Mouse (Mus musculus): Measurements from ENCODE around the gene Cactin. TPM values are rescaled to one million over a fixed set of nuclear protein-coding genes. Genes with fewer than 3 reads are reported as not detected.

Gene Cactin
- polyA plus RNA-seq, 1 experiment from 2014 or later, result 60.5 TPM

DNA sequence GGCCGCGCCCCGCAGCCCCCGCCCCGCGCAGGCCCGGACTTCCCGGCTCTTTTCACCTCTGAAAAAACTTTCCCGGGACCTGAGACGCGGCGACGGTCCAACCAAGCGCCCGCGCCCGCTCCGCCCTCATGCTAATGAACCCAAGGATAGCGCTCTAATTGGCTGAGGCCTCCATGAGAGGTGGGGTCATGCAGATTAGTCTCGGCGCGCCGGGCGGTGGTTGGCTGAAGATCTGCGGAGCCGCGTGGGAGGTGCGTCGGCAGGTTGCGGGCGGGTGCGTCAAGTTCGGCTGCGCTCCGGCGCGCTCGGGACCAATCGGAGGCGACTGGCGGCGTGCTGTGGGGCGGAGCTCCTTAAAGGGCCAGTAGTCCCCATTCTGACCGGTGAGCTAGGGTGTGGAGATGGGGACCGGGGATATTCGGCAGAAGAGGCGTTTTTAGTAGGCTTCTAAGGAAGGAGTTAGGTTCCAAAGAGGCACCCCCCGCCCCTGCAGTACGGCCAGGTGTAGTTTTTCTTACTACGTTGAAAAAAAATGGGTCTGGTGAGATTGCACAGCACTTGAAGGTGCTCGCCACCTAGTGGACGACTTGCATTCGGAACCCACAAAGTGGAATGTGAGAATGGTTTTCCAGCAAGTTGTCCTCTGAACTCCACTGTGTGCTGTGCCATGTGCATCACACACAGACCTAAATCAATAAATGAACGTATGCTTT is 29.6 kb downstream of the Cactin start, which contains the start of gene Hmg20b:
TSS of gene Hmg20b (minus strand) at position 130 of the 713 bp plus-strand sequence.
- Histone ChIP-seq H3K4me3 (peak within 1 kb of the TSS; percentile 63), H3K9ac (replicated peaks) (peak within 1 kb of the TSS; percentile 70), H3K4me1 (peaks cover 25% of the 10 kb centered on the region), H3K36me3 (peaks cover 12% of the 10 kb centered on the region), H3K27ac (replicated peaks) (peak within 1 kb of the TSS; percentile 52), H3K9me3 (no peaks in the 10 kb centered on the region), H3K27me3 (peaks cover 39% of the 10 kb centered on the region), H3K4me2 (replicated peaks) (peak within 1 kb of the TSS; percentile 87)
- under 1% methylated on average over 54 of the region's 54 CpGs for WGBS
- peak; percentile 95 for ATAC-seq (ENCODE audit: low FRiP score, low read depth)

DNA sequence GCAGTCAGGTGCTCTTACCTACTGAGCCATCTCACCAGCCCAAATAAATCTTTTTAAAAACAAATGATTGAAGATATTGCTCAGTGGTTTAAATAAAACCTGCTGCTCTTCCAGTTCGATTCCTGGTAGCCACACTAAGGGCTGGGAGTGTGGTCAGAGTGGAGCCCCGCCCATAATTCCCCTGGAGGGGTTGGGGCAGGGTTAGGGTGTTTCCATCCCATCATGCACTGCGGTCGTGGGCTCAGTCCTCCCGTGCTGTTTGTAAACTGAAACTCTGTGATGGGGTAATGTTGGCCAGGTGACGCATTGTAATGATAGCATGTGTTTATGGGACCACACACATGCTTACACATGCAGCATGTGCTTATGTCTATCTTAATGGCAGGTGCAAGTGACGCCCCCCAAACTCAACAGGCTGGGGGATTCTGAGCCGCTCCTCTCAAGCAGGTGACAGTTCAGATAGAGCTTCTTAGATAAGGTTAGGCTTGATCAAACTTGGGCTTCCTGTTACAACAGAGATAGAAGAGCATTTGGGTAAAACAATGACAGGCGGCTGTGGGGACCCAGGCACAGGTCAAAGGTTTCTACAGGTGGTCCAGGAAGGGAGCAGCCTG is 30.9 kb downstream of the Cactin start:
- WGBS, result 31% methylated on average over 9 of the region's 9 CpGs
- no peak overlapping the region for H3K4me2 ChIP-seq (replicated peaks)
- peaks cover 5% of the 10 kb centered on the region; the same call in 1 of the 2 replicates for H3K36me3 ChIP-seq
- ATAC-seq (ENCODE audit: low FRiP score, low read depth), result no peak
- H3K9me3 ChIP-seq, result no peaks in the 10 kb centered on the region
- H3K27ac ChIP-seq (replicated peaks), result no peak overlapping the region
- H3K27me3 ChIP-seq, result peaks cover 39% of the 10 kb centered on the region
- H3K4me1 ChIP-seq, result peaks cover 20% of the 10 kb centered on the region
- H3K9ac ChIP-seq (replicated peaks), result no peak overlapping the region
- H3K4me3 ChIP-seq, result no peak overlapping the region

DNA sequence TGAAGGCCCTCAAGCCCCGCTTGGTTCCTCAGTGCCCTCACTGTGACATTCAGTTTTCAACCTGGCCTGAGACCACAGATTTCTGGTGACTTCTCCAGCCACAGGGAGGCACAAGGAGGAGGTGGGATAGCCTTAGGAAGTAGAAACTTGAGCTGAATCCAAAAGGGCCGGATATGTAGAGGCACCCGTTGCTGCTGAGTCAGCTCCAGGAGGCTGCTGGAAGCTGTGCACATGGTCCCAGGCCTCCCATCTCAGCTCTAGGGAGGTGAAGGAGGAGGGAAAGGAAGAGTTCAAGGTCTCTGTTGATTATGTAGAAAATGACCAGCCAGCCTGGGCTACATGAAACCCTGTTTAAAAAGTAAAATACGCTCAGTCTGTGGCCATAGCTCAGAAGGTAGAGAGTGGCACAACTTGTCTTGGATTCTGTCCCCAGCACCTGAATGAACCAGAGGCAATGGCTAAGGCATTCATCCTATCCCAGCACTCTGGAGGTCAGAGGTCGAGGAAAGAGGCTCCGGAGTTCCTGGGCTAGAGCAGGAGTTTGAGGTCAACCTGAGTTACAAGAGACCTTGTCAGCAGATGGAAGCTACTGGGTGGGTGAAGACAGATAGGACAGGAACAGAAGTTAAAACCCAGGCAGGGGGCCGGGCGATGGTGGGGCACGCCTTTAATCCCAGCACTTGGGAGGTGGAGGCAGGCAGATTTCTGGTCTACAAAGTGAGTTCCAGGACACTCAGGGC is 34.0 kb downstream of the Cactin start:
- H3K4me3 ChIP-seq, result no peak overlapping the region
- 0 out of 2 replicates have a peak overlapping the region, but pooled peaks have one; percentile 20 for H3K9ac ChIP-seq (replicated peaks)
- peaks cover 37% of the 10 kb centered on the region for H3K27me3 ChIP-seq
- H3K9me3 ChIP-seq, result no peaks in the 10 kb centered on the region
- ATAC-seq (ENCODE audit: low FRiP score, low read depth), result no peak
- WGBS, result 68% methylated on average over 9 of the region's 9 CpGs
- no peaks in the 10 kb centered on the region for H3K36me3 ChIP-seq
- H3K4me1 ChIP-seq, result peaks cover 26% of the 10 kb centered on the region
- no peak overlapping the region for H3K4me2 ChIP-seq (replicated peaks)
- no peak overlapping the region for H3K27ac ChIP-seq (replicated peaks)

DNA sequence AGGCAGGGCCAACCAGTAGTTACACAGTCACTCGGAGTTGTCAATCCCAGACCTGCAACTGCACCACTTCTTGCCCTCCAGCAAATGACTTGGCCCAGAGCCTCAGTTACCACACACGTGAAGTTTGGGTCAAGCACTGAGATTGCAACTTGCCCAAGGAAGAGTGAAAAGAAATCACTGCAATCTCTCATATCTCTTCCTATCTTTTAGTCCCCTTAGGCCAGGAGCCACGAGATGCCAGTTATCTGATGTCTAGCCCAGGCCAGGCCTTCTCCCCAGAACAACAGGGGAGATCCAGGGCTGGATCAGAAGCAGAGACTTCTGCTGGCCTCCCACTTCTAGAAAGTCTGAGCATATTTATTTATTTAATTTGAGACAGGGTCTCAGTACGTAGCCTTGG is 34.6 kb downstream of the Cactin start:
- no peak overlapping the region; the same call in 1 of the 2 replicates for H3K9ac ChIP-seq (replicated peaks)
- H3K9me3 ChIP-seq, result no peaks in the 10 kb centered on the region
- no peaks in the 10 kb centered on the region for H3K36me3 ChIP-seq
- H3K4me2 ChIP-seq (replicated peaks), result no peak overlapping the region
- H3K4me1 ChIP-seq, result peaks cover 32% of the 10 kb centered on the region
- H3K27ac ChIP-seq (replicated peaks), result no peak overlapping the region
- no peak overlapping the region for H3K4me3 ChIP-seq
- no peak for ATAC-seq (ENCODE audit: low FRiP score, low read depth)
- peaks cover 37% of the 10 kb centered on the region for H3K27me3 ChIP-seq
- 88% methylated on average over 4 of the region's 4 CpGs for WGBS

GRCm38 (mm10) chr10:81356352-81356990 is 35.6 kb downstream of the Cactin start:
- Histone ChIP-seq H3K4me3 (peak overlapping the region; percentile 71; the same call in 1 of the 2 replicates), H3K4me1 (peaks cover 35% of the 10 kb centered on the region), H3K27me3 (peaks cover 37% of the 10 kb centered on the region), H3K4me2 (replicated peaks) (peak overlapping the region; percentile 99; the same call in 1 of the 2 replicates), H3K27ac (replicated peaks) (no peak overlapping the region), H3K36me3 (no peaks in the 10 kb centered on the region), H3K9ac (replicated peaks) (no peak overlapping the region), H3K9me3 (no peaks in the 10 kb centered on the region)
- no peak for ATAC-seq (ENCODE audit: low FRiP score, low read depth)
- 58% methylated on average over 12 of the region's 12 CpGs for WGBS

DNA sequence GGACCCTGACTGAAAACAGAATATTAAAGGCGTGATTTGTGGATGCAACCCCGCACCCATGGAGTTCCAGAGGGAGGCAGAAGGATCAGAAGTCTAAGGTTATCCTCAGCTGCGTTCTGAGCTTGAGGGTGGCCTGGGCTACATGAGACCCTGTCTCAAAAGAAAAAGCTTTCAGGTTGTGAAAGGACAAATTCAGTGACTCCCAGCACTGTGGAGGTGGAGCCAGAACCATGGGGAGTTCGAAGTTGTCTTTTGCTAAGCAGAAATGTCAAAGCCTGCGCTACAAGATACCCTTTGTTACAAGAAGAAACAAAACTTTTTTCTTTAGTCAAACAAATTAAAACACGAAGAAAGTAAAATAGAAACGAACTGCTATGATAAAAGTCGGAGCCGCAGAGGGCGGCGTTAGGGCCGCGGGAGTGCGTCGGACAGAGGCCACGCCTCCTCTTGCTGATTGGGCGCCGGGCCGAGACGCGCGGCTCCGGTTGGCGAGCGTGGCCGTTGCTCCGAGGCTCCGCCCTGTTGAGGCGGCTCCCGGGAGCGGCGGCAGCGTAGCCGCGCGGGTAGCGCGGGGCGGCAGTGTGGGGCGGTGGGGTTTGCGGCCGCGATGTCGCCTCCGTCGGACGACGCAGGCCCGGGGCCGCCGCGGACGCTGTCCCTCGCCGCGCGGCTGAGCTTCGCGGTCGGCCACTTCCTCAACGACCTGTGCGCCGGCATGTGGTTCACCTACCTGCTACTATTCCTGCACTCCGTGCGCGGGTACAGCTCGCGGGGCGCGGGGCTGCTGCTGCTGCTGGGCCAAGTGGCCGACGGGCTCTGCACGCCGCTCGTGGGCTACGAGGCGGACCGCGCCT is 36.3 kb downstream of the Cactin start, which contains the start of gene Mfsd12:
TSS of gene Mfsd12 (plus strand) at position 501 of the 854 bp plus-strand sequence.
- H3K4me1 ChIP-seq, result peaks cover 35% of the 10 kb centered on the region
- peaks cover 37% of the 10 kb centered on the region for H3K27me3 ChIP-seq
- no peaks in the 10 kb centered on the region for H3K9me3 ChIP-seq
- H3K4me3 ChIP-seq, result peak within 1 kb of the TSS; percentile 71
- H3K4me2 ChIP-seq (replicated peaks), result peak within 1 kb of the TSS; percentile 99
- WGBS, result 2% methylated on average over 79 of the region's 79 CpGs
- ATAC-seq (ENCODE audit: low FRiP score, low read depth), result peak; percentile 92
- no peak within 1 kb of the TSS; the same call in 1 of the 2 replicates for H3K27ac ChIP-seq (replicated peaks)
- peak within 1 kb of the TSS; percentile 75 for H3K9ac ChIP-seq (replicated peaks)
- no peaks in the 10 kb centered on the region for H3K36me3 ChIP-seq

GRCm38 (mm10) chr10:81358209-81358608 is 37.3 kb downstream of the Cactin start:
- H3K4me3 ChIP-seq, result peak overlapping the region; percentile 71
- peaks cover 41% of the 10 kb centered on the region for H3K4me1 ChIP-seq
- peaks cover 45% of the 10 kb centered on the region for H3K27me3 ChIP-seq
- H3K36me3 ChIP-seq, result no peaks in the 10 kb centered on the region
- ATAC-seq (ENCODE audit: low FRiP score, low read depth), result no peak
- H3K9ac ChIP-seq (replicated peaks), result peak overlapping the region; percentile 75
- H3K4me2 ChIP-seq (replicated peaks), result peak overlapping the region; percentile 99
- no peaks in the 10 kb centered on the region for H3K9me3 ChIP-seq
- H3K27ac ChIP-seq (replicated peaks), result no peak overlapping the region; the same call in 1 of the 2 replicates
- WGBS, result 22% methylated on average over 4 of the region's 4 CpGs

DNA sequence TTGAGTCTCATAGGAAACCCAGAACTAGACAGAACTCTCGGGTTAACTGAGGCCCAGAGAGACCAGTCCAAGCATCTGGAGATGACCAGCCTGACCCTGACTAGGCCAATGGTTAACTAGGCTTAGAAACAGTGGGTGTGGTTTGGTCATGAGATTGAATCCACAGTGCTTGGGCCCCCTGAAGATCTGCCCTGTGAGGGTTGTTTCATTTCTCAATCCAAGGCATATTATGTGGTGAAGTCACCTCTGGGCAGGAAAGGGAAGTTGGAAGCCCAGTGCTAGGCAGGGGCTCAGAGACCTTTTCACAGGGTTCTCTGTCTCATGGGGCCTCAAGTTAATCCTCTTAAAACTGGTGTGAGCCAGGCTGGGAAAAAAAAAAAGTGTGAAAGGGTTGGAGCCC is 37.9 kb downstream of the Cactin start:
- Histone ChIP-seq H3K9ac (replicated peaks) (0 out of 2 replicates have a peak overlapping the region, but pooled peaks have one; percentile 15), H3K4me3 (no peak overlapping the region), H3K27me3 (peaks cover 51% of the 10 kb centered on the region), H3K27ac (replicated peaks) (no peak overlapping the region), H3K36me3 (no peaks in the 10 kb centered on the region), H3K9me3 (no peaks in the 10 kb centered on the region), H3K4me2 (replicated peaks) (peak overlapping the region; percentile 99), H3K4me1 (peaks cover 48% of the 10 kb centered on the region)
- 56% methylated on average over 1 of the region's 1 CpGs for WGBS
- no peak for ATAC-seq (ENCODE audit: low FRiP score, low read depth)

DNA sequence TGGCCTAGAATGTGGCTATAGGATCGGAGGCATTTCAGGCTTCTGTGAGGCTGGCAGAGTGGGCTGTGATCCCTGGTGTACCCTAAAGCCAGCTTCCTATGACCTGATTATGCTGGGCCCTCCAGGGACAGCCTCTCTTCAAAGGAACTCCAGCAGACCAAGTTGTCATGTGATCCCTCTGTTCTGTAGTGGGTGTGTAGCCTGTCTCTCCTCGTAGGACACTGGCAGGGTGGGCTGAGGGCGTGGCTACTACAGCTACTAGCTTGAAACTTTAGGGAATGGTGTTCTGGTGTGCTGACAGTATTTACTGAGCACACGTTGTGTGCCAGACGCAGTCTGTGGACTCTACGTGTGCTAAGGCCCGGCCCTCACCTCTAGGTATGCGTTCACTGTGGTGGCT is 39.8 kb downstream of the Cactin start:
- Histone ChIP-seq H3K9ac (replicated peaks) (no peak overlapping the region), H3K4me3 (no peak overlapping the region), H3K9me3 (no peaks in the 10 kb centered on the region), H3K4me2 (replicated peaks) (no peak overlapping the region), H3K27ac (replicated peaks) (no peak overlapping the region), H3K27me3 (peaks cover 56% of the 10 kb centered on the region), H3K36me3 (no peaks in the 10 kb centered on the region), H3K4me1 (peaks cover 66% of the 10 kb centered on the region)
- ATAC-seq (ENCODE audit: low FRiP score, low read depth), result no peak
- 78% methylated on average over 8 of the region's 8 CpGs for WGBS

GRCm38 (mm10) chr10:81362336-81362949 is 41.5 kb downstream of the Cactin start:
- WGBS, result 80% methylated on average over 12 of the region's 12 CpGs
- Histone ChIP-seq H3K4me1 (peaks cover 73% of the 10 kb centered on the region), H3K4me3 (no peak overlapping the region), H3K9me3 (no peaks in the 10 kb centered on the region), H3K27me3 (peaks cover 50% of the 10 kb centered on the region), H3K36me3 (peaks cover 14% of the 10 kb centered on the region), H3K4me2 (replicated peaks) (no peak overlapping the region), H3K27ac (replicated peaks) (no peak overlapping the region), H3K9ac (replicated peaks) (no peak overlapping the region)
- no peak for ATAC-seq (ENCODE audit: low FRiP score, low read depth)

Data from midbrain, embryonic 12.5 days (tissue).